Mouse (Mus musculus) midbrain, embryonic 12.5 days (tissue): Measurements from ENCODE around the gene Fbxo3. TPM values are rescaled to one million over a fixed set of nuclear protein-coding genes. Genes with fewer than 3 reads are reported as not detected.
"Not testable (repeated sequence)": the region's sequence is repeated elsewhere in the genome, so short reads cannot be mapped to it uniquely, and the experiment has no call there.

Experiments
- ATAC-seq: fragments of 200-750 bp; cut with Nextera tagmentation; 2 replicates; pipeline ENCODE4 v1.8.0; 2017; ENCODE audit warnings: low read depth, moderate TSS enrichment, moderate library complexity; ENCODE audit not compliant: low FRiP score
- H3K27ac ChIP-seq: fragments of 300-500 bp; sonication (generic); replicated peaks from 2 replicates; pipeline ENCODE4 v1.5.1; 2016; ENCODE audit warnings: mild to moderate bottlenecking
- H3K27me3 ChIP-seq: fragments of 300-500 bp; sonication (generic); 2 replicates; pipeline ENCODE4 v1.6.1; 2016; ENCODE audit warnings: mild to moderate bottlenecking
- H3K36me3 ChIP-seq: fragments of 300-500 bp; sonication (generic); 2 replicates; pipeline ENCODE4 v1.6.1; 2016
- H3K4me1 ChIP-seq: fragments of 300-500 bp; sonication (generic); 2 replicates; pipeline ENCODE4 v1.6.1; 2016
- H3K4me2 ChIP-seq: fragments of 300-500 bp; sonication (generic); replicated peaks from 2 replicates; pipeline ENCODE4 v1.6.1; 2016; ENCODE audit warnings: mild to moderate bottlenecking, moderate library complexity
- H3K4me3 ChIP-seq: fragments of 300-500 bp; sonication (generic); 2 replicates; pipeline ENCODE4 v1.5.1; 2016; ENCODE audit warnings: mild to moderate bottlenecking
- H3K9ac ChIP-seq: fragments of 300-500 bp; sonication (generic); replicated peaks from 2 replicates; pipeline ENCODE4 v1.6.1; 2016; ENCODE audit warnings: mild to moderate bottlenecking, moderate library complexity
- H3K9me3 ChIP-seq: fragments of 300-500 bp; sonication (generic); 2 replicates; pipeline ENCODE4 v1.6.1; 2016; ENCODE audit warnings: mild to moderate bottlenecking
- WGBS: fragments of 180-500 bp; shearing (Covaris S2); methylation state at CpG from one replicate; pipeline ENCODE4 v1.1.7; 2016; 5-methylcytosine and 5-hydroxymethylcytosine counted together
- polyA plus RNA-seq: library from polyadenylated mRNA; unstranded; fragments of >200 nt; fragmentation: Nextera tagmentation; extraction: Ambion mirVana; gene quantifications from 2 replicates; pipeline ENCODE4 v1.2.1, GENCODE M21; 2016

Gene Fbxo3
- polyA plus RNA-seq, 1 experiment from 2014 or later: 58.8 TPM

DNA sequence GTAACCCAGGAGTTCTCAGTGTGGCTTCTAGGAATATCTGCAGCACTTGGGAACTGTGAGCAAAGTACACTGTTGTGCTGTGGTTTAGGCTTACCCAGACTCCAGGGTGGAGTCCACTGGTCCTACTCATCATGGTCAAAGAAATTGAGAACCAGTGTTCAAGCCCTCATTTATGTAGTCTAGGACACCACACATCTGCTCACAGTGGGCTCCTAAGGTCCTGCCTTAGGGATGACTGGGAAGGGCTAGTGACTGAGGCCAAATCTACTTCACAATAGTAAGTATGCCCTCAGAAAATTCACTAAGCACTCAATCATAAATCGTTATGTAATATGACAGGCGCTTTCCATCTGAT is 71.7 kb downstream of the Fbxo3 start:
- no peak overlapping the region for H3K4me2 ChIP-seq
- 90% methylated on average over 2 of the region's 2 CpGs for WGBS

DNA sequence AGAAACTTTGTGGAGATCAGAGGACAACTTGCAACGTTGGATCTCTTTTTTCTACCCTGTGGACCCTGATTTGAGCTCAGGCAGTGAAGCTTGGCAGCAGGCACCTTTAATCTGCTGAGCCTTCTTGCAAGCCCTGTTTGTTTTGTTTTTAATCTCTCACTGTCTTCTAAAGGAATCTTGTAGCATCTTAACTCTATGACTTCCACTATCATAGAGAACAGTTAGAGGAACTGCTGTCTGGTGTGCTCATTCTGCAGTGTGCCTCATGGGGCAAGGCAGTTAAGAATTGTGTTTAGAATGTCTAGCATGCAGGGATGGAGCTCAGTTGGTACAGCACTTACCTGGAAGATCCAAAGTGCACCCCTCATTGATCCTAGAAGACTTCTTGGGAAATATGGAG is 72.4 kb downstream of the Fbxo3 start:
- Histone ChIP-seq H3K9ac (no peak overlapping the region), H3K4me3 (no peak overlapping the region), H3K9me3 (no peaks in the 10 kb centered on the region), H3K4me1 (peaks cover 11% of the 10 kb centered on the region), H3K27me3 (no peaks in the 10 kb centered on the region), H3K36me3 (no peaks in the 10 kb centered on the region), H3K27ac (no peak overlapping the region), H3K4me2 (no peak overlapping the region)
- WGBS: 26% methylated on average over 1 of the region's 1 CpGs
- ATAC-seq: no peak

More for the DNA sequence above, 71.7 kb downstream of the Fbxo3 start:
- H3K9me3 ChIP-seq: no peaks in the 10 kb centered on the region
- no peaks in the 10 kb centered on the region for H3K36me3 ChIP-seq
- no peak overlapping the region for H3K9ac ChIP-seq
- H3K4me1 ChIP-seq: peaks cover 11% of the 10 kb centered on the region
- H3K27me3 ChIP-seq: no peaks in the 10 kb centered on the region
- H3K4me3 ChIP-seq: no peak overlapping the region
- no peak overlapping the region for H3K27ac ChIP-seq
- no peak for ATAC-seq

DNA sequence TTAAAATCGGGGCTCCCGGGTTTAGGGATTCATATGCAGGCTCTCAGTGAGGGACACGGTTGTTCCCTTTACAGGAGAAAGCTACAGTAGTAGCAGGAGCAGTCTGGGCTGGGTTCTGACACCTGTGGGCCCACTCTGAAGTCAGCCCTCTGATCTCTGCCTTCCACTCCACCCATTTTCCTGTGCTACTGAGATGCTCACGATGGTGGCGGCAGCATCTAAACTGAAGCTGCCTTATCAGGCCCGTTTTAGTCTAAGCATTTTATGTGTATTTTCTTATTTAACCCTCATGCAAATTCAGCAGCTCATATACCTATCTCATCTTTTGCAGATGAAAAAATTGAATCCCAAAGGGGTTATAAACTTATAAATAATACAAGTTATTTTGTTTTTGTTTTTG is 77.3 kb downstream of the Fbxo3 start:
- no peak for ATAC-seq
- WGBS: 89% methylated on average over 6 of the region's 6 CpGs
- Histone ChIP-seq H3K4me2 (no peak overlapping the region), H3K27me3 (no peaks in the 10 kb centered on the region), H3K36me3 (no peaks in the 10 kb centered on the region), H3K27ac (no peak overlapping the region), H3K4me3 (no peak overlapping the region), H3K9ac (no peak overlapping the region), H3K9me3 (no peaks in the 10 kb centered on the region), H3K4me1 (no peaks in the 10 kb centered on the region)

DNA sequence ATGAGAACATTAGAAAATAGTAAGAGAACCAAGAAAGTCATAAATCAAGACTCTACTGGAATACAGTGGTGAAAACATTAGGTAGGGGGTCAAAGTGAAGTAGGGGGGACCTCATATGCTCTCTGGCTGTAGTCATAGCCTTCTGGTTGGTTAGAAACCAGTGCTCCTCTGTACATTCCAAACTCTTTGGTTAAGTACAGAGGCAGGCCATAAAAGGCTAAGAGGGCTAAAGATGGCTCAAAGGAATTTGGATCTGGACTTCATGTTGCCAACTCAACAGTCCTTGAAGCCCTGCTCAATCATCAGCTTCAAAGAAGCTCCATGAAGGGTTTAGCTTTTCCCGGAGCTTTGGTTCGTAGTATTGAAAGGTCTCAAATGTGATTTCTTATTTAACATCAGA is 81.5 kb downstream of the Fbxo3 start:
- H3K4me1 ChIP-seq, ATAC-seq, H3K4me2 ChIP-seq, H3K9me3 ChIP-seq, H3K27ac ChIP-seq, H3K9ac ChIP-seq, H3K4me3 ChIP-seq, H3K36me3 ChIP-seq, H3K27me3 ChIP-seq: not testable (repeated sequence)
- WGBS: 95% methylated on average over 2 of the region's 2 CpGs

DNA sequence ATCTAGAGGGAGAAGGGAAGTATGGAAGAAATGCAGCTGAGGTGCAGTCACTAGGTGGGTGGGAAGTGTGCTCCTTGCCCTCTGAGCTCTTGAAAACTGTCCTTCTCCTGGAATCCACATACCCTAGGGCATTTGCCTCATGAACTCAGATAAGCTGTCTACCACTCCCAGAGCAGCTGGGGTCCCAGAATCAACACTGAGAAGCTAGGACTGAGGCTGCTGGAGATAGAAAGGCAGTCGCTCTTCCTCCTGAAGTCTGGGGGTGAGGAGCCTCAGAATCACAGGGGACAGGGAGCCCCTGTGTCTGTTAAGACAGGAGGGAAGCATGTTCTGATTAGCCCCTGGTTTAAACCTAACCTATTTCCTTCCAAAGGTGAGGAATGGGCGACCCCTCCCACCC is 82.0 kb downstream of the Fbxo3 start:
- no peak overlapping the region for H3K4me2 ChIP-seq
- H3K36me3 ChIP-seq: no peaks in the 10 kb centered on the region
- no peaks in the 10 kb centered on the region for H3K4me1 ChIP-seq
- no peaks in the 10 kb centered on the region for H3K27me3 ChIP-seq
- H3K9ac ChIP-seq: no peak overlapping the region
- 80% methylated on average over 2 of the region's 2 CpGs for WGBS
- ATAC-seq: no peak
- no peak overlapping the region for H3K4me3 ChIP-seq
- no peaks in the 10 kb centered on the region for H3K9me3 ChIP-seq
- H3K27ac ChIP-seq: no peak overlapping the region

DNA sequence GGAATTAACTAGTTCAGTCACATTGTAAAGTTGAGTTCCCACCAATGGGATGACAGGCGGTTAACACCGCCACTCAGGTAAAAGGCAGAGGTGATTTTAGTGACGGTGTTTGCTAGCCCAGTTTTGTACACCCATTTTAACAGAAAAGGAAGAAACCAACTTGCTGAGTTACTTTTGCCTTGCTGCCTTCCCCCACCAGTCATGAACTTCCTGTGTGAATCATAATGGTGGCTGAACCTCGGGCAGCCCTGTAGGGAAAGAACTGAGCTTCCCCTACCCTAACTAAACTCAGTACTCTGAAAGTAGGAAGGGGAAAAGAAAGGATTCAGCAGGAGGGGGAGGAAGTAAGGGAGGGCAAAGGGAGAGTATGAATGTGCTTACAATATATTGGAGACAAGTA is 82.5 kb downstream of the Fbxo3 start:
- Histone ChIP-seq H3K4me3 (no peak overlapping the region), H3K4me2 (no peak overlapping the region), H3K36me3 (no peaks in the 10 kb centered on the region), H3K9ac (no peak overlapping the region), H3K27ac (no peak overlapping the region), H3K4me1 (no peaks in the 10 kb centered on the region), H3K27me3 (no peaks in the 10 kb centered on the region), H3K9me3 (no peaks in the 10 kb centered on the region)
- no peak for ATAC-seq
- WGBS: 90% methylated on average over 4 of the region's 4 CpGs

DNA sequence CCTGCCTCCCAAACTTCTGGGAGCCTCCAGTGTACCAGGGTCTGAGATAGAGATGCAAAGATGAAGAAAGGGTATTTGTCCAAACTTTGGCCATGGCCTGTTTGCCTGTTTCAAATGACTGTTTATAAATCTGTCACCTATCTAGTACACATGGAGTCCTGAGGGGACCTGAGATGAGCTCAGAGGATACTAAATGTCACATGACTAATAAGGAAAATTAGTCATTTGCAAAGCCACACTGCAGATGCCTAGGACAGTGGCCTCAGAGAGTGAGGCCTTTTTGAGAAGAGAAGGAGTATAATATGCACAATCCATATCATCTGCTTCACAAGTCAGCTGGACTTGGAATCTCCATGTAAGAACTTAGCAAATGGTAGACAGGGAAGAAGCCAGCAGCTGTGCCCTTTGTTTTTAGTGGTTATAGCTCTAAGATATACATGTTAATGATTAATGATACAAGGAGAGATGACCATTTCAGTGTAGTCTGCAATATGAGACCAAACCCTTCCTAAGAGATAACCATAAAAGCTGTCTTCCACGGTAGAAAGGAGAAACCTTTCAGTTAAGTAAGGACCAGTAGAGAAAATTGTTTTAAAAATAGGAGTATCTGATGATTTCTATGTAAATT is 83.8 kb downstream of the Fbxo3 start:
- H3K9ac ChIP-seq, H3K27me3 ChIP-seq, H3K36me3 ChIP-seq, H3K27ac ChIP-seq, H3K4me3 ChIP-seq, H3K4me1 ChIP-seq, H3K4me2 ChIP-seq, H3K9me3 ChIP-seq, ATAC-seq: not testable (repeated sequence)
- WGBS: no CpG with 5 or more reads among the region's 1 CpGs

Other genes with a start within 250 kb of the Fbxo3 start
- 559 and 587 TPM in 2 replicates for gene Caprin1, start 230.1 kb upstream of the Fbxo3 start, polyA plus RNA-seq
- 28.5 and 29.8 TPM in 2 replicates for gene Lmo2, start 69.7 kb upstream of the Fbxo3 start, polyA plus RNA-seq
- 2.0 and 2.6 TPM in 2 replicates for gene 4931422A03Rik, start 640 bp downstream of the Fbxo3 start, polyA plus RNA-seq
- gene Gm10912, start 38.1 kb downstream of the Fbxo3 start, polyA plus RNA-seq: not detected in 2 replicates
- gene Gm10799, start 40.8 kb downstream of the Fbxo3 start, polyA plus RNA-seq: not detected in 2 replicates
- gene Cd59b, start 42.1 kb downstream of the Fbxo3 start, polyA plus RNA-seq: 3.2 TPM in 2 replicates
- 22.5 and 25.0 TPM in 2 replicates for gene Cd59a, start 68.1 kb downstream of the Fbxo3 start, polyA plus RNA-seq
- not detected in 2 replicates for gene A930018P22Rik, start 95.0 kb downstream of the Fbxo3 start, polyA plus RNA-seq